Mouse (Mus musculus): Measurements from ENCODE around the gene Gm49337.

DNA sequence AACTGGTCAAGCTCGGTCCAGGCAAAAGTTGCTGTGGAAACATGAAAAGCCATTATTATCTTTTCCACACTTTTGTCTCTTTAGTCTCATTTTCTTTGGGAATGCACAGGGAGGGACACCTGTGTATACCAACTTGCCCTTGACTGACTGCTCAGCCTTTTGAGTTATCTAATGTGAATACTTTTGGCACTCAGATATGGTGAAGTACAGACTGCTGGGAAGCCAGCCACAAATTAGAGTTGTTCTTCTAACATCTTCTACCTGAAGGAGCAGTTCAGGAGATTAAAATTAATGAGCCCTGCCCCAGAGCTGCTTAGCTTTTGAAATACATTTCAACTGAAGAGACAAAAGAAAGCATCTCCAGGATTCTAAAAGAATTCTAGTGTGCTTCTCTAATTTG, 45.9 kb downstream of the Gm49337 start:
- TF ChIP-seq CTCF (IDR thresholded peaks at IDR 0.05; ENCODE audit: extremely low read depth, insufficient read length, insufficient replicate concordance, low read depth, low read length) = no peak
- no peak for TF ChIP-seq POLR2A (IDR thresholded peaks at IDR 0.05; ENCODE audit: low read depth, low read length)

All from small intestine, adult 2 months (tissue).